Mouse (Mus musculus) G1E (cell line): ENCODE data around the gene Ptprm. TPM values are rescaled to one million over a fixed set of nuclear protein-coding genes. Genes with fewer than 3 reads are reported as not detected.

ENCODE experiments used
- ATAC-seq: 2 replicates; pipeline ENCODE4 v1.8.0; 2016; ENCODE audit warnings: mild to moderate bottlenecking; ENCODE audit not compliant: insufficient number of reproducible peaks, poor library complexity, low FRiP score, severe bottlenecking; ENCODE audit errors: extremely low read depth
- DNase-seq: peaks from one replicate; pipeline ENCODE4 v3.0.0; 2012; ENCODE audit warnings: low spot score
- H3K27me3 ChIP-seq: 2 replicates; pipeline ENCODE4 v1.6.1; 2012; ENCODE audit warnings: mild to moderate bottlenecking, low read length, inconsistent platforms; ENCODE audit not compliant: insufficient read depth
- H3K36me3 ChIP-seq: replicated peaks from 2 replicates; pipeline ENCODE3; 2012; ENCODE audit warnings: mild to moderate bottlenecking, inconsistent platforms
- H3K4me1 ChIP-seq: 2 replicates; pipeline ENCODE4 v1.6.1; 2012; ENCODE audit warnings: low read depth, low read length, inconsistent platforms, mixed read lengths; ENCODE audit not compliant: insufficient read depth
- H3K4me3 ChIP-seq: 2 replicates; pipeline ENCODE4 v1.5.1; 2012; ENCODE audit warnings: low read depth, mild to moderate bottlenecking, inconsistent platforms, low read length, moderate library complexity, mixed read lengths
- H3K9me3 ChIP-seq: replicated peaks from 2 replicates; pipeline ENCODE4 v1.6.1; 2012; ENCODE audit warnings: inconsistent platforms
- CTCF ChIP-seq: IDR thresholded peaks from 2 replicates; pipeline ENCODE4 v1.5.1; 2012; ENCODE audit warnings: low read depth, low read length, inconsistent platforms, mixed read lengths
- GATA1 ChIP-seq: IDR thresholded peaks from 2 replicates; pipeline ENCODE4 v1.6.1; 2012; ENCODE audit warnings: borderline replicate concordance, low read length, inconsistent platforms, mixed read lengths
- GATA2 ChIP-seq: IDR thresholded peaks from 2 replicates; pipeline ENCODE4 v1.6.1; 2012; ENCODE audit warnings: low read depth, low read length, inconsistent platforms, borderline replicate concordance
- POLR2AphosphoS5 ChIP-seq: IDR thresholded peaks from 2 replicates; pipeline ENCODE4 v1.6.1; 2012; ENCODE audit warnings: low read depth, low read length, inconsistent platforms; ENCODE audit not compliant: insufficient replicate concordance
- TAL1 ChIP-seq: conservative IDR thresholded peaks from 2 replicates; pipeline ENCODE4 v1.6.1; 2012; ENCODE audit warnings: low read depth, low read length, inconsistent platforms, mixed read lengths
- polyA plus RNA-seq: library from polyadenylated mRNA; stranded (reverse); fragments of >175 nt; gene quantifications from 2 replicates; pipeline ENCODE4 v1.2.3, GENCODE M21; 2012
- total RNA-seq, 2 experiments: library from RNA; stranded (forward) in 1 of 2; stranded (reverse) in 1 of 2; fragments of 200-1000 nt in 1 of 2; fragments of >200 nt in 1 of 2; fragmentation: Nextera tagmentation in 1 of 2; gene quantifications; 2 replicates each; pipeline ENCODE4 v1.2.3; 2014 to 2017

Ptprm gene
- total and polyA plus RNA-seq, 3 experiments: 0.27 TPM; not detected in 2

DNA sequence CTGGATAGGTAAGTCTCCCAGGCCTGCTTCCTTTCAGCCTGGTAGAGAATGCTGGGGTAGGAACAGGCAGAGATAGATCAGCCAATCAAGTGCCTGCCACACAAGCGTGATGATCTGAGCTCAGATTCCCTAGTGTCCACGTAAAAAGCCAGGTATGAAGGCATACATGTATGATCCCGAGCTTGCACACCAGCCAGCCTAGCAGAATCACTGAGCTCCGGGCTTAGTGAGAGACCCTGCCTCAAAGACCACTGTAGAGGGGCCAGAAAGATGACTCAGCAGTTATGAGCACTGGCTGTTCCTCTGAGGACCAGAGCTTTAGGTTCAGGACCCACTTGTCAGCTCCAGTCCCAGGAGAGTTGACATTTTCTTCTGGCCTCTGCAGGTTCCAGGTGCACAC, 52.9 kb downstream of the Ptprm start:
- TF ChIP-seq CTCF (no peak), GATA2 (no peak), TAL1 (no peak), POLR2AphosphoS5 (no peak), GATA1 (no peak)
- DNase-seq: no peak
- H3K4me1 ChIP-seq: no peaks in the 10 kb centered on the region
- peaks cover 59% of the 10 kb centered on the region for H3K9me3 ChIP-seq
- H3K36me3 ChIP-seq: no peaks in the 10 kb centered on the region
- H3K4me3 ChIP-seq: no peak overlapping the region
- no peak for ATAC-seq
- H3K27me3 ChIP-seq: no peaks in the 10 kb centered on the region

DNA sequence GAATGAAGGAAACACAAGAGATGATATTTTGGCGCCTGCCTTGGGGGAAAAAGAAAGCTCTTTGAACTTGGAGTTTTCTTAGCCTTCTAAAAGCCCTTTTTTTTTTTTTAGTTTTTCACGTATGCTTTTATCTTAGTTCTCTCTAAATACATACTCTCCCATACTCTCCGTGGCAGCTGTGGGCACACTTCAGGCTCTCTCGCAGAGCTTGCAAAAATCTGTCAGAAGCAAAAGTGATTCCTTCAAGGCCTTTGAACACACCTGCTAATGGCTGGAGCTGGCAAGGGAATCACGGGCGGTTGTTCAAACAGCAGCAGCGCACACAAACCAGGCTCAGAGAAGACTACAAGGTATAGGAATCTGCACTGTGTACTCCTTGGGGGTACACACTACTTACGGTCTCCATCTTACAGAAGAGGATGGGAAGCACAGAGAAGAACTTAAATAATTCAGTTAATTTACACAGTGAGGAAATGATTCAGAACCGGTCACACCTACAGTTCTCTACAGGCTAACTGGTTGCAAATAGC, 55.9 kb downstream of the Ptprm start:
- peaks cover 56% of the 10 kb centered on the region for H3K9me3 ChIP-seq
- TF ChIP-seq GATA1: no peak
- TF ChIP-seq POLR2AphosphoS5: no peak
- TF ChIP-seq CTCF: no peak
- no peak for TF ChIP-seq TAL1
- TF ChIP-seq GATA2: no peak
- ATAC-seq (no peak), DNase-seq (no peak)
- H3K4me1 ChIP-seq: no peaks in the 10 kb centered on the region
- no peaks in the 10 kb centered on the region for H3K36me3 ChIP-seq
- H3K4me3 ChIP-seq: no peak overlapping the region
- H3K27me3 ChIP-seq: no peaks in the 10 kb centered on the region

DNA sequence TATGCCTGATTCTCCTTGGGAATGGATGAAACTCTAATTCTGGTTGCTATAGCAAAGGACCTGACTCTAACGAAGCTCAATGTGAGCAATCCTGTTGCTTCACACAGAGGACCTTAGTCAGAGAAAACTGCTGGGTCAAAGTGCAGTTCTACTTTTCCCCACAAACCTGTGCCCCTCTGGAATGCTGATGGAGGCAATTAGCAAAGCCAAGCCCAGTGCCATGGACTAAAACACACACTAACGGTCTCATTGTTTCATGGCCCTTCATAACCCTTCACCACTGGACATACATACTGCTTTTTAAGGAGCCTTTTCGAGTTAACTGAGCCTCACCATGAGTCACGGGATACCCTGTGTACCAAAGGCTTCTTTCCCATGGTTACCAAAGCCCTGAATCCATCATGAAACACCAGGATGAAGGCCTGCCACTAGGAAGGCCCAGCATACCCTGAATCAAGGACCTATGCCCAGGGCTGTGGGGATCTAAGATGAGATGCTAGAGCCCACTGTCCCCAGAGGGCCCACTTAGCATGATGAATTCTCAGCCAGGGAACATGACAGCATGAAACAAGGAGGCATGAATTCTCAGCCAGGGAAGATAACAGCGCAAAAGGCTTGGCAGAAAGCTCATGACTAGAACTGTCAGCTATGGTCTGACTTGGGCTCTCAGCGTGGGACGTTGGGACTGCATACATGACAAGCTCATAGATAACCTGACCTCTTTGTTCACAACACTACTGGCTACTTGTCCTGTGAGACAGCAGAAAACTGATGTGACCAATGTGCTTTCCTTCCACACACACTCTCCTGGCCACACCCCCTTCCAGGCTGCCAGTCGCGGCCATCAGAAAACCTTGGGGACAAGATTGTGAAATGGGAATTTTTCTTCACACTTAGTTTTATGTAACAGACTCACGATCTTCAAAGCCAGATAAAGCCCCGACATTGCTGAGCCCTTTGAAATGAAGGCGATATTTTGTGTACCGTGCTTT, 57.4 kb downstream of the Ptprm start:
- no peak for ATAC-seq
- H3K27me3 ChIP-seq: no peaks in the 10 kb centered on the region
- peaks cover 52% of the 10 kb centered on the region for H3K9me3 ChIP-seq
- no peak overlapping the region for H3K4me3 ChIP-seq
- H3K36me3 ChIP-seq: no peaks in the 10 kb centered on the region
- DNase-seq: no peak
- no peaks in the 10 kb centered on the region for H3K4me1 ChIP-seq
- TF ChIP-seq GATA2 (no peak), POLR2AphosphoS5 (no peak), TAL1 (no peak), CTCF (no peak), GATA1 (no peak)

DNA sequence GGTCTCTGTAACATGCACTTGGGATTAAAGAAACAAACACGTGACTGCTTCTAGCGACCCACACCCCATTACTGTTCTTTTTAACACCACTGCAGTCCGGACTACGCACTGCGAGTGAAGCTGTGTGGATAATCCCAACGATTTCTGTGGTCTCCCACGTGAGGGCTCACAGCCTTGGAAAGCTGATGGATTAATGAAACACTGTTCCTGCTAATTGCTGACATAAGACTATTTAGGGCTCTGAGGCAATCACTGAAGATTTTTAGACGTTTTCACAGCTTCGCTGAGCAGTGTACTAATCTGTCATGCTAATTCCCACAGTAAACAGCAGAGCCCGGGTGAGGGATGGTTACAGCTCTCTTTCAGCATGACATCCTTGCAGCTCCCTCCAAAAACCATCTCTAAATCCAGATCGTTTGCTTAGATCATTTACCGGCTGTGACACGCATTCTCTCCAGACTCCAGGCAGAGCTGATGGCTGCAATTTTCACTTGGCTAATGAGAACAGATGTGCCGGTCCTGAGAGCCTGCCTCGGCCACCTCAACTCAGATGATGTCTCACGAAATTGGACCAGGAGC, 63.5 kb downstream of the Ptprm start:
- no peak for TF ChIP-seq POLR2AphosphoS5
- no peak for ATAC-seq
- no peak for DNase-seq
- H3K27me3 ChIP-seq: no peaks in the 10 kb centered on the region
- H3K4me1 ChIP-seq: no peaks in the 10 kb centered on the region
- peaks cover 48% of the 10 kb centered on the region for H3K9me3 ChIP-seq
- no peak overlapping the region for H3K4me3 ChIP-seq
- H3K36me3 ChIP-seq: no peaks in the 10 kb centered on the region

DNA sequence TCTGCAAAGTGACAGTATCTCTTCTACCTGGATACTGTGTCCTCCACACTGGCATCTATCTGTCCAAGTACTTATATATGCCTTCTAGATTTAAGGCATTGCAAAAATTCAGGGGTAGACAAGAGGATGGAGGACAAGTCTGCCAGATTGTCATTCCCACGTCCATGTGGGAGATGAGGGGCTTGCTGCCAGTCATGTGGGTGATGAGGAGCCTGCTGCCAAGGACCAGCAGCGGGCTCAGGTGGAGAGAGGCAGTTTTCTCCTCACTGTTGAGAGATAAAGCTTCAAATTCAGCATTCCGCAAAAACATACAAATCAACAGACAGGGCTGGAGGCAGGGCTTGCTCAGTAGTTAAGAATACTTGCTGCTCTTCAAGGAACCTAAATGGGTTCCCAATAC, 66.8 kb downstream of the Ptprm start:
- DNase-seq: no peak
- Histone ChIP-seq H3K4me3 (no peak overlapping the region), H3K4me1 (no peaks in the 10 kb centered on the region), H3K36me3 (no peaks in the 10 kb centered on the region), H3K9me3 (peaks cover 46% of the 10 kb centered on the region), H3K27me3 (no peaks in the 10 kb centered on the region)
- no peak for TF ChIP-seq GATA2
- TF ChIP-seq TAL1: no peak
- TF ChIP-seq CTCF: no peak
- no peak for ATAC-seq

DNA sequence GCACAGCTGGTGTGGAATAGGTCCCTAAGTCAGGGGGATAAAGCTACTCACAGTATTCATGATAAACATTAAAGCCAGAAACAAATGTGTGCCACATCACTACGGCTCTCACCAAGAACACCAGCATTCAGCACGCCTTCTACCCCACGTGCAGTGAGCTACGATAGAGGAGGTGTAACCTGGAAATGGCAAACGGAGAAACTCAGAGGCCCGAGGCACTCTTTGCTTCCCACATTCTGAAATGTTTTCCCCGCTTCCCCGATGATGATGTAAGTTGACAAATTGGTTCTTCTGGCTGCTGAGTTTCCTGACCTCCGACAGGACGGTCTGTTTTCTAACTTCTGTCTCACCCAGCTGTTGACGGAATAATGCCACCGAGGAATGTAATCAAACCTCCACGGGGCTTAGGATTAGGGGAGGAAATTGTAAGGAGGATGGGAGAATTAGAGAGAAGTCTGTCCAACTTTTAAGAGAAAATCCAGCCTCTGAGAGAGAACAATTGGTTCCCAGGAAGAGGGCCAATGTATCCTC, 72.6 kb downstream of the Ptprm start:
- Histone ChIP-seq H3K4me1 (no peaks in the 10 kb centered on the region), H3K27me3 (no peaks in the 10 kb centered on the region), H3K36me3 (no peaks in the 10 kb centered on the region), H3K9me3 (peaks cover 35% of the 10 kb centered on the region), H3K4me3 (no peak overlapping the region)
- ATAC-seq (no peak), DNase-seq (no peak)
- no peak for TF ChIP-seq GATA2
